Mouse (Mus musculus) adrenal gland, adult 8-10 months (tissue): ENCODE measurements around the gene Myh9. TPM values are rescaled to one million over a fixed set of nuclear protein-coding genes. Genes with fewer than 3 reads are reported as not detected.

ENCODE experiments used
- DNase-seq: peaks from one replicate; pipeline ENCODE4 v3.0.0; 2022
- total RNA-seq, 4 experiments: library from RNA; stranded (reverse); gene quantifications; 2 replicates each; pipeline ENCODE4 v1.2.4; 2022

Myh9 gene
- total RNA-seq, result 100 to 1,000 TPM; 304 to 366 (median 340) TPM

DNA sequence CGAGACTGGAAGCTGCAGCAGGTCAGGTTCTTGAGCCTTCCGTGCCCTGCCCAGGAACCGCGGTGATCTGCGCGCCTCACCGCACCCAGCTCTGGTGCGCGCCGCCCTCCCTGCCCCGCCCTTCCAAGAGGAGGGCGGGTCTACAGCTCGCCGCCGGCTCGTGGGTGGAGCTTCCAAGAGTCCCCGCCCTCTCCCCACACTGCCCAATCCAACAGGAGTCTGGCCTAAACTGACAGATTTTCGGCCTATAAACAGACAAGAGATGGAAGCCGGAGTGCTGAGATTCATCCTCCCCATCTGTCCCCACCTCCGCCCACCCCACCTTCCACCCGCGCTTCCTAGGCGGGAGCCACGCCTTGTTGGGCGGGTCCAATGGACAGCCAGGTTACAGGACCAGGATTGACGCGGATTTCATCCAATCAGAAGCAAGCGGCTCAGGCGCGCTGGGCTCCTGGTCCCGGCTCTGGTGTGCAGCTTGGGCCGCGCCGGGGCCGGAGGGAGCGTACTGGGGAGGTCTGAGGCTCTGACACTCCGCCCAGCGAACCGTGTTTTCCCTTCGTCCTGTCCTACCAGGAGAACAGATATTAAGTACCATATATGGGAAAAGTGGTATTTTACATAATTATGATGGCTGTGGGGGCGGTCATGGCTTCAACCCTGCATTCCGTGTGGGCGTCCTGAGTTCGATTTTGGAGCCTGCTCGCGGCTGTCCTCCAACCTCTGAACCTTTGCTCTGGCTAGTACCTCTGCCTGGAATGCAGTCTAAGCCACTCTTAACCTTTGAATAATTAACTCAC, at the start of gene Myh9:
Myh9 (minus strand) TSS at position 129 of the 797 bp plus-strand sequence.
- DNase-seq, result peak; percentile 99

DNA sequence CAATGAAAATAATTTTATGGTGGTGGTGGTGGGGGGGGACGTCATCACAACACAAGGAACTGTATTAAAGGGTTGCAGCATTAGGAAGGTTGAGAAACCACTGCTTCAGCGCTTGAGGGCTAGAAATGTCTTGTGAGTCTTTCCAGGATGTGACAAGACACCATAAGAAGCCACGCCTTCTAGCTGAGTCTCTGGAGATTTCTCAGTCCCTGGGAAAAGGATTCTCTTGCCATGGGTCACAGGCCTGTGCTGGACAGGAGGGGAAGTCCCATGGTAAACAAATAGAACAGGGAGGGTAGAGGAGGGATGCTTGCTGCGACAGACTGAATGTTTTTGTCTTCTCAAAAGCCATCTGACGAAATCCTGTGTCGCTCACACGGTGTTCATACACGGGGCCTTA, 49.8 kb upstream of the Myh9 start:
- no peak for DNase-seq

DNA sequence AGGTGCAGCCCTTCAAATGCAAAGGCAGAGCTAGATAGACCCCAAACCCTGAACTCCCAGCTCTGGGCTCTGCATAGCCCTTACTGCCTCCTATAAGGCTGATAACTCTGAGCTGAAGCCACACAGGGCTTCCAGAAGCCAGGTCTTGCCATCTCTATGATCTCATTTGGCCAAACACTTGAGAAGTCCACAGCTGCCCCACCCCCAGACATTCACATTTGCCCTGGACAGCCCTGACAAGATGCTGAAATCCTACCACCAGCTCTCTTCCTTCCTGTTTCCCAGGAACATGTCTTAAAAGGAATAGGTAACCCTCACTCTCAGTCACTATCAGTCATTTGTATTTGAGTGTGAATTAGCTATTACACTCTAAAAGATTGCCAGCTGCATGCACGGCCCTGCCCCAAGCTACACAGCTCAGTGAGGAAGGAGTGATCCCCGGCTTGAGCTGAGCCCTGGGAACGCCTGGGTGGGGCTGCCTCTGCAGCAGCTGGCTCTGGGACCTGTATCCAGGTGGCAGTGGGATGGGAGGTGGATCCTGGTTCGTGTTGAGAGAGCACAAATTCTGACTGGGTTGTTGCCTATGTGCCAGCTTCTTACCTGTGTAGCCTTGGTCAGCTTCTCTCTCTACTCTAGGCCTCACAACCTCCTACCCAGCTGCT, 47.9 kb upstream of the Myh9 start:
- DNase-seq, result no peak

DNA sequence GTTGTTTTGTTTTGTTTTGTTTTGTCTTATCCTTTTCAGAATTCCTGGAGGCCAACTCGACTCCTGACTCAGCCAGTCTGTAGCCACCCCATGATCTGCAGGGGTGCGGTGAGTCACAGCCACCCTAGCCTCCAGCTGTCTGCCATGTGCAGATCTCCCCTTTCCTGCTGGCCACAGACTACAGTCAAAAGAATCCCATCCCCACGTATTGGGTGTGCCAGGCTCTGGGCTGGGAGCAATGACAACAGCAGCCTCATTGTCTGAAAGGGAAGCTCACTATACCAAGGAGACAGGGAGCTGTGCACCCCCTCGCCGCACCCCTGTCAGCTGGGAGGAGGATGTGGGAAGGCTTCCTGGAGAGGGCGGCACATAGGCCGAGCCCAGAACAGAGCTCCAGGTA, 46.3 kb upstream of the Myh9 start:
- DNase-seq, result no peak

DNA sequence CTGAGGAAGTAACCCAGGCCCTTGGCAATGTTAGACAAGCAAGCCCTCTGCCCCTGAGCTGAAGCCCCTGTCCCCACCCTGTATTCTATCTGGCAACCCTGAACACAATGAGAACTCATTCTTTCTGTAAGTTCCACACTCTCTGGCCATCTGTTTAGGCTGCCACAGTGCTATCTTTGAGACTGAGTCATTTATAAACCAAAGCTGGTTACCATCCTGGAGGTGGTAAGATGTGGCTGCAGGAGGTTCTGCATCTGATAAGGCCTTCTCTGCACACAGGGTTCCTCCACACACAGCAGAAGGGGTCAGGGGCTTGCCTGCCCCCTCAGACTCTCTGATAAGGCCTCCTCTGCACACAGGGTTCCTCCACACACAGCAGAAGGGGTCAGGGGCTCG, 45.1 kb upstream of the Myh9 start:
- DNase-seq, result no peak

DNA sequence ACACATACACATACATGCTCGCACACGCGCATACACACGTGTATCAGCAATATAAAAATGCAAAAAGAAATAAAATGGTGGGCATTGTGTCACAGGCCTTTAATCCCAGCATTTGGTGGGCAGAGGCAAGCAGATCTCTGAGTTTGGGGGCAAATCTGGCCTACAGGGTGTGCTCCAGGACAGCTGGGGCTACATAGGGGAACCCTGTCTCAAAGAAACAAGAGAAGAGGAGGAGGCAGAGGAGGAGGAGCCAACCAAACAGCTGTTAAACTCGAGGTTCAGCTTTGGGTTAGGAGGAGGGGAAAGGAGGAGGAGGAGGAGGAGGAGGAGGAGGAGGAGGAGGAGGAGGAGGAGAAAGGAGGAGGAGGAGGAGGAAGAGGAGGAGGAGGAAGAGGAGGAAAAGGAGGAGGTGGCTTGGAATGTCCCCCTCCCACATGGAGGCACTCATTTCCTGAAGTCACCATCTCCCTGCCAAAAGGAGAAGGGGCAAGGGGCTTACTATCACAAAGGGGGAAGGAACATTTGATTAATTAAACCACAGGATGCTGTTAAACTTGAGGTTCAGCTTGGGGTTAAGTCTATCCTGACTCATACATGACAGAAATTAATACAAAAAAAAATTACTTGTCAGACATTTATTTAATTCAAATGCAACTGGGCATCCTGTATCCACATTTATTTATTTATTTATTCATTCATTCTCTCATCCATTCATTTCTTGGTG, 44.6 kb upstream of the Myh9 start:
- DNase-seq, result no peak

DNA sequence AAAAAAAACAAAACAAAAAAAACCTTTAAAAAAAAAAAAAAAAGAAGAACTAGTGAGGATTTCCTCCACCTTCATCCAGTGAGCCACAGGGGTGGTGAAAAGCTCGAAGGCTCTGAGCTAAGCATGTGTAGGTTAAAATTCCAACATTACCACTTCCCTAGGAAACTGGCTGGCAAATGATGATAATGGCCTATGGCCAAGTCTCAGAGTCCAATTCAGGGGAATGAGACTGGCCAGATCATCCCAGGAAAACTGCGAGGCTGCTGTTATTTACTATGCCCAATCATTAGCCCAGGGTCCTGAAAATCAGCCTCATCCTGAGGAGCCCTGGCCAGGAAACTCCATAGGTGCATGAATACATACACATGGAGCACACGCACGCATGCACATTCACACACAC, 44.0 kb upstream of the Myh9 start:
- DNase-seq, result no peak

DNA sequence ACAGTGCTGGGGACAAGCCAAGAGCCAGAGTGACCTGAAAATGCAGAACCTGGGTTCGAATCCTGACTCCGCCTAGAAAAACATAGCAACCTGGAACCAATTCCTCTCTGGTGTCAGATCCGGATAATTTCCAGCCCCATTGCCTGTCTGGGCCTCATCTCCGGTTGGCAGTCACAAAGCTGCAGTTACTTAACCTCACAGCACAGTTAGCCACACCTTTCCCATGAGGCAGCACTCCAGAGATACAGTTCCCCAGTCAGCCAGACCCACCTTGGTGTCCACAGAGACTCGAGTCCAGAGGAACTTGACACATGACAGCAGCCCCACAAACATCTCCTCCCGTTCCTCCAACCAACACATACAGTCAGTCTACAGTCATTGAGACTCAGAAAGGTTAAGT, 43.2 kb upstream of the Myh9 start:
- DNase-seq, result no peak

DNA sequence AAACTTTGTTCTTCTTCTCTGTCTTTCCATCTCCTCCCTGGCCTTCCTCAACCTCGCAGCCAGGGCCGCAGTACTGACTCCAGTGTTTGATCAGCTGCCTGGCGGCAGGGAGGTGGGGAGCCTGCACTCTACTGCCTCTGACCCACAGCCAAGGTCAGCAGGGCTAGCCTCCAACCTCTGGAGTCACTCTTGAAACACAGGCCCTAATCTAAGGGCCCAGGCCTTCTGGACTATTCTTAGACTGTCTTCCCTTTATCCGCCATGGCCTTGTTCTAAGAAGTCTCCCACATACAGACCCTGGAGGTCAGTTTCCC, 41.7 kb upstream of the Myh9 start:
- DNase-seq, result no peak

DNA sequence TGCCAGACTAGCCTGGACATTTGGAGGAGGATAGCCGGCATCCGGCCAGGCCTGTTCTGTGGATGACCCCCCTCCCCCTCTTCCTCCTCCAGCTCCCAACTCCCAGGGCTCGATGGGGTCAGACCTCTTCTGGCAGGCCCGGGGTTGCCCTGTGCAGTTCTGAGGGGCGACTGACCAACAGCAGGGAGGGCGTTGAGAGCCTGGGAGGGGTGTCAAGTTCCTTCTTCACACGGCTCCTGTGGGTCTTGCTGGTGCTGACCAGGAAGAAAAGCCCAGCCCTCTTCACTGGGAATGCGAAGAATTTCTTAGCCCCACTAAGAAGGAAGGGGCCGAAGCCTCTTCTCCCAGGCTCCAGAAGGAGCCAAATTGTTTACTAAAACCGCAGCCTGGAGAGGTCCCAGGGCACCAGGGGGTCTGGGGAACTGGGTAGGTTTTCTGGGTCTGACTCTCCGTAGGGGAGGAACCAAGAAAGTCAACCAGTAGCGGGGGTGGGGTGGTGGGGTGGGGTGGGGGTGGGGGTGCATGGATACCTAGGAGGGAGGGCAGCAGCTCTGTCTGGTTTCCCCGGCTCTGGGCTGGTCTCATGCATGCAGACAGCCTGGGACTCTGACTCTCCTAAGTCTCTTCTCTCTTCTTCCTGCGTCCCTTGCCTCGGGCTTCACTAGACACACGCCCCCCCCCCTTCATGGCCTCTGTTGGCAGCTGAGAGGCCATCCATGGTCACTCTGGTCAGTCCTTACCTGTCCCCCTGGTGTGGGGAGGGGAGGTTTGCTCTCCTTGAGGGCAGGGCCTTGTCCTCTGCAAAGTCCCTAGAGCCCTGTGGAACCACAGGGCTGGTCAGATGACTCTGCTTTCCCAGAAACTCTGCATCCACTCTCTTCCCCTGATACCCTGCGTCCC, 41.1 kb upstream of the Myh9 start:
- no peak for DNase-seq

DNA sequence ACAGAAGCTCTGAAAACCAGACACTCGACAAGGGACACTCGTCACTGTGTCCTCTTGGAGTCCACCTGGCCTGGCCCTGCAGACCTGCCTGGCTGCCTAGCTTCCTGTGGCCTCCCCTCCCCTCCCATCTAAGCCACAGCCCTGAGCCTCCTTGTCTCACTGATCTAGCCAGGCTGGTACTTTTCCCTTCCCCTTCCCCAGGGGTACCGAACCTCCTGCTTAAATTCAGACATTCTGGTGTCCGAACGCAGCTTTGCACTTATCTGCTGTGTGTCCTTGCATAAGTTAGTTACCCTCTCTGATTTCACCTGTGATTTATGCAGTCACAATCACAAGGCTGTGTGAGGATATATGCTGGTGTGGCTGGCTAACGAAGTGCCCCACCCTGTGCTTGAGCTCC, 40.3 kb upstream of the Myh9 start:
- no peak for DNase-seq

DNA sequence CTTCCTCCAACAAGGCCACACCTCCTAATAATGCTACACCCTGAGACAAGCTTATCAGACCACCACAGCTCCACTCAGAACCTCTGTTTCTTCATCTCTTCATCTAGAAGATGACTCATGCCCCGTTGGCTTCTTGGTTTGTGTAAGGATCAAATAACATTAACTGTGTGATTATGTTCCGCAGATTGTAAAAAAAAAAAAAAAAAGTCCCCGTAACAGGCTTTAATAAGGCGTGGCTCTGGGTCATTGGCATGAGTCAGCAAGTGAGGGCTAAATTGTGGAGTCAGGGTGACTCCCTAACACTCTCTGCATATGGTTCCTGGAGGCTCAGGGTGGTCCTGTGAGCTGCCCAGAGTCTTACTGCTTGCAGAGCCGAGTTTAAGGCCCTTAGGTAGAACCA, 39.7 kb upstream of the Myh9 start:
- DNase-seq, result no peak

DNA sequence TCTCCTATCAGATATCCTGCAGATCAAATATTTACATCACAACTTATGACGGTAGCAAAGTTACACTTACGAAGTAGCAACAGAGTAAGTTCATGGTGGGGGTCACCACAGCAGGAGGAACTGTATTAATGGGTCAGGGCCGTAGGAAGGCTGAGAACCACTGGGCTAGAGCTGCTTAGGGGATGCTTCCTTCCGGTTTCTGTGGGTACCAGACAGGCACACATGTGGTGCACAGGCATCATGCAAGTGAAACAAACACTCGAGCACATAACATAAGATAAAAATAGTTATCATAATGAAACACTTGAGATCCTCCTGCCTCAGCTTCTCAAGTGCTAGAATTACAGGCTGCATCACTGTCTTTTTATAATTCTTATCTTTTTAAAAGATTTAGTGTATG, 38.8 kb upstream of the Myh9 start:
- no peak for DNase-seq

DNA sequence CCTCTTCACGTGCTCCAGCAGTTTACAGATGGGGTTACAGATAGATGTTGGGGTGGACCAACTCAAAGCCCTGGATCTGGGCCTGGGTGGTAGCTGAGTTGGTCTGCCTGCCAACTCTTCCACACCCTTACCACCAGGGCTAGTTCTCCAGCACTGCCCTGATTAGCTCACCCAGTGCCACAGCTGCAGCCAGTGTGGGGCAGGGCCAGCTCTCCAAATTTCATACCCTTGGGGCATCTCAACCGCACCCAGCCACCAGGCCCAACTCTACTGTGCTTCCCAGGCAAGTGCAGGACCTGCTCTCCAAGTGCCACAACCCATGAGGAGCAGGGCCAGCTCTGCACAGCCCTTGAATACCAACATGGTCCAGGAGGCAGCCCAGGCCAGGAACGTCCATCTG, 37.8 kb upstream of the Myh9 start:
- no peak for DNase-seq

DNA sequence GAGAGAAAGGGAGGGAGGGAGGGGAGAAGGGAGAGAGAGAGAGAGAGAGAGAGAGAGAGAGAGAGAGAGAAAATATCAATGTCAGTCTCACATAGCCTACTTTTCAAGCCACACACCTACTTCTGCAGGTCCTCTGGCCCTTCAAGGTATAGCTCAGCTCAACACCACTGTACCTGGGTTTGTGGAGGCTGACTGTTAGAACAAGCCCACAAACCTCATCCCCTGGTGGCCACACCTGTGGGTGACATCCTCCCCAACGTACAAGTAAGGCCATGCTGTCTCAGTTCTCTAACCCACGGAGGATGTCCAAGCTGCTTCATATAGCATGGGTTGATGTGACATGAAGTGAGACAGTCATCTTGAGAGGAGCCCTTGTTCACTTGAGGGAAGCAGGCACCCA, 35.2 kb upstream of the Myh9 start:
- DNase-seq, result no peak

DNA sequence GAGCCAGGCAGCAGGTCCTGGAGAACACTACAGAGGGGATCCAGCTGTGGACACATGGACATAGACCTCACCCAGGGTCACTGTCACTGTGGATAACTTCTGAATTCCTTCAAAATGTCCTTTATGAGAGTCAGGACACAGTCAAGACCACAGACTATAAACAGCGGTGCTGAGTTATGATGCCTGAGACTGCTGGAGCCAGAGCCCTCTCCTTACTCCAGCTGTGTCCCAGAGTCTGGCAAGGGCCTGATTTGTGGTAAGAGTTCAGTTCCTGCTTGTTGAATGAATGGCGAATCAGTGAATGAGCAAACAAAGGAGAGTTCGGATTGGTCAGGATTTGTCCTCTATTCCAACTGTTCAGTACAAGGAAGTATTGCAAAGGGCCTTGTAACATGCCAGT, 34.7 kb upstream of the Myh9 start:
- no peak for DNase-seq

DNA sequence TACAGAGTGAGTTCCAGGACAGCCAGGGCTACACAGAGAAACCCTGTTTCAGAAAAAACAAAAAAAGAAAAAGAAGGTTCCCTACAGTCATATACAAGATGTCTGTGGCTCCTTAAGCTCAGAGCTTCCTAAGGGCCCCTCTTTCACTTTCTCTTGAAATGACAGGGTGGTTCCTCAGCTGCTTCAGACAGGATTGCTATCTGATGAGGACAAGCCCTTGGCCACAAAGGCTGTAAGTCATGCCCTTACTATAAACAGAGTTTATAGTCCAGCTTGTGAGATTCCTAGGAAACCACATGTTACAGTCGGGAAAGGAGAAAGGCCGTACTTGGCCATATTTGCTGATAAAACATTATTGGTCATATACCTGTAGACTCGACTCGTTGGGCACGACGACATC, 34.0 kb upstream of the Myh9 start:
- DNase-seq, result no peak

DNA sequence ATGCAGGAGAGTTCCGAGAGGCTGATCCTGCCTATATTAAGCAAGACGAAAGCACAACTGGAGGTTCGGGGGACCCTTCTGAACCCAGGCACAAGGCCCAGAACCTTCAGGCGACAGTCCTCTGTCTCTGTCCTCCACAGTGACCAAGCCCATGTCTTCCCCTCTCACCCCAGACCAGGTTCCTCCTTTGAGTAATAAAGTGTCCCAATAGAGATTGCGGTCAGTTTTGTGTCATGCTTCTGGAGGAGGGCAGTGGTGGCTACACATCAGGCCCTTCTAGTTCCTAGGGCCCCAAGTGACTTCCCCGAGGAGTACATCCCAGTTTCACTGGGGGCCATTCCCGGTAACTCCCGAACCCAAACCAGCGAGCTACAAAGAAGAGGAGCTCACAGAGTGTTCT, 32.8 kb upstream of the Myh9 start:
- DNase-seq, result no peak

DNA sequence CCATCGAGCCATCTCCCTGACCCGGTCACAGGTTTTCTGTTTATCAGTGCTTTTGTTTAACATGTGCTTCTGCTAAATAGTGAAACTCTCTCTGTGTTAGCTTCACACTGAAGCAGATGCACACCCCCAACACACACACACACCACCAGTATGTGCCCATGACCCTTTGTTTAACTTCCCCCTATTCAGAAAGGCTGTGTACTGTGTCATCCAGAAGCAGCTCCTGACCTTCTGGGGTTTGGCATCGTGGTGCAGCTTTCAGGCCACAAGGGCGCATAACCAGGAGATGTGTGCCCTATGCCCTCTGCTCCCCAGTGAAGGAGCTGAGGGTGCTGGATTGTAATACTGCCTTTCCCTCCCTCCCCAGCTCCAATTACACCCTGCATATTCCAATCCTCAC, 32.3 kb upstream of the Myh9 start:
- DNase-seq, result no peak

DNA sequence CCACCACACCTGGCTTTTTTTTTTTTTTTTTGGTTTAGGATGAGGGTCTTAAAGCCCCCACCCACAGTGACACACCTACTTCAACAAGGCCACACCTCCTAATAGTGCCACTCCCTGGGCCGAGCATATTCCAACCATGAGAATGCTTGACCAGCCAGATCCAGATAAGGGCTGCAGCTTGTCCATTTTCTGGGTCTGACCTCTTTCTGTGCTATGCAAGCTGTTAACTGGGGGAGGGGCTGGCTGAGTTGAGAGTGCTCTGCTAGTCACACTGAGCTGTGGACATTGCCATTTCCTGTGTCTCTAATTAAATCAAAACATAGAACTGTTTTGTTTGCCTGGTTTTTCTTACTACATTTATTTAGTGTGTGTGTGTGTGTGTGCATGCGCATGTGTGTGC, 31.6 kb upstream of the Myh9 start:
- DNase-seq, result no peak

DNA sequence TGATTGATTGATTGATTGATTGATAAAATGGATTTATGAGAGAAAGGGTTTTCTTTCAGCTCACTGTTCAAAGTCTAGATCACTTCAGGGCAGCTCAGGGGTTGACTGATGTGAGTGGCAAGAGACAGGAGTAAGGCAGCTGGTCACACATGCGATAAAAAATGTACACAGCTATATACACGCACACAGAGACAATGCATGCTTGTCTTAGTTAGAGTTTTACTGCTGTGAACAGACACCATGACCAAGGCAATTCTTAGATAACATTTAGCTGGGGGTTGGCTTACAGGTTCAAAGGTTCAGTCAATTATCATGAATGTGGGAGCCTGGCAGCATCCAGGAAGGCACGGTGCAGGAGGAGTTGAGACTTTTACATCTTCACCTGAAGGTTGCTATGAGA, 31.0 kb upstream of the Myh9 start:
- no peak for DNase-seq

DNA sequence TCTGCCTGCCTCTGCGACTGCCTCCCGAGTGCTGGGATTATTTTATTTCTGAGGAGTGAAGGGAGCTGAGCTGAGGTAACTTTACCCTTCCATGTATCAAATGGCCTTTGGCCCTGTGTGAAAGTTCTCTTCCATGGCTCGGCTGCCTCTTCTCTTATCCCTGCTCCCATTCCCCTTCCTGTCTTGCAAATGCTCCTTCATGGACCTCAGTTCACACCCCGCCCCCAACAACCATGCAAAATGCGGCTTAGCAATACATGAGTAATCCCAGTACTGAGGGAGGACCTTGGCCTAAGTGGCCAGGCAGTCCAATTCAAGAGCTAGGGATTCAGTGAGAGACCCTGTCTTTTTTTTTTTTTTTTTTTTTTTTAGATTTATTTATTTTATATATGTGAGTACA, 26.4 kb upstream of the Myh9 start:
- DNase-seq, result peak; percentile 55
